Mouse (Mus musculus): Measurements from ENCODE around the gene Slc45a1.

DNA sequence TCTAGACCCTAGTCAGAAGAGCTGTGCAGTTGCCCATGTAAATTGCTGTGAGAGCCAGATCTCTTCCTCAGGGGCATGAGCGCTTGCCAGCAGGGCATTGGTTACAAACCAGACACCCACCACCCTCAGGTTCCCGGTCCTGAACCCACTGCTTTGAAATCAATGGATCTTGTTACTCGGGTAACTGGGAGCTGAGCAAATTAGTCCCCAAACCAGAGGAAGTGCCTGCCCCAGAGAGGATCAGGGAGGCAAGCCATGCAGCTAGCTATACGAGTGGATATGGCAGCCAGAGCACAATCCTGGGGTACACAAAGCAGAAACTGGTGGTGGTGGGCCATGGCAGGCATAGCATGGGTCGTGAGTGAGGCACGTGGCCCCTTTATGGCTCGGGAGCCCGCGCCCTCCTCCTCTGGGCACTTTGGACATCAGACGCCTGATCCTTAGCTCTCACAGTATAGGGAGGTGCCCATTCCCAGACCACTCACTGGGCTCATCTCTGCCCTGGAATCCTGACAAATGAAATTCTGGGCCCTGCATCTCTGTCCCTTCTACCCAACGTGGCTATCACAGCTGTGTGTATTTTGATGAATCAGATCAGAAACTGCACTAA, 27.7 kb downstream of the Slc45a1 start:
- TF ChIP-seq CTCF (conservative IDR thresholded peaks at IDR 0.05; ENCODE audit: low read length): no peak
- TF ChIP-seq POU5F1 (IDR thresholded peaks at IDR 0.05; ENCODE audit: borderline replicate concordance, low read length): no peak
- no peak for TF ChIP-seq NANOG (IDR thresholded peaks at IDR 0.05; ENCODE audit: borderline replicate concordance, low read length)
